Mouse (Mus musculus): ENCODE measurements around the gene Tspan18. TPM values are rescaled to one million over a fixed set of nuclear protein-coding genes. Genes with fewer than 3 reads are reported as not detected.

Gene Tspan18
- total and polyA plus RNA-seq, 3 experiments = 0.38 TPM; not detected in 2

DNA sequence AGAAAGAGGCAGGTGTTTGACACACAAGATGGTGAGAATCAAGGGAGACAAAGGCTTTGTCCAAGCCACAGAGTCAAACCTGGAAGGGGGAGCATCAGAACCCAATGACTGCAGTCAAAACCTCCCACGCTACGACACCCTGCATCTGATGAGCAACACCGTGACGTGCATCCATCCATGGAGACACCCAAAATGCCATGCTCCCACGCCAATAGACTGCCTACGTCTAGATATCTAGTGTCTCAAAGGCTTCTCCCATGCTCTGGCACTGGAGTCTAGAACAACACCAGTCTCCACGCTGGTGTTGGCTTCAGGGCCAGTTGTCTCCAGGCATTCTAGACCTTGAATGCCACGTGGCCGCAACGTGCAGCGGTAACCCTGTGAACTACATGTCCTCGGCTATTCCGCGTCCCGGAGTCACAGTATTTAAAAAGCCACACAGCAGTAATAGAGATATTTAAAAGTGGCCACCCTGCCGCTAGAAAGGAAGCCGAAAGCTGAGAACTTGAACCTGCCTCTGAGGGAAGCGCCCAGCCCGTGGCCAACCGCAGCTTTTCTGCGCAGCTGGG is 15.4 kb downstream of the Tspan18 start:
- Histone ChIP-seq H3K79me2 (replicated peaks; ENCODE audit: control insufficient read depth, extremely low read depth, insufficient read depth, poor library complexity, severe bottlenecking) (no peaks in the 10 kb centered on the region), H3K27ac (ENCODE audit: insufficient read depth, low read depth) (no peak overlapping the region), H3K36me3 (replicated peaks in 1 of 2; ENCODE audit: control insufficient read depth in 1 of 2, insufficient read depth in 1 of 2, low read length in 1 of 2) (no peaks in the 10 kb centered on the region), H3K4me2 (ENCODE audit: insufficient read depth, low read depth, poor library complexity, severe bottlenecking) (no peak overlapping the region), H3K9me3 (replicated peaks; ENCODE audit: low read length) (peaks cover 10% of the 10 kb centered on the region), H3K4me3 (replicated peaks in 1 of 3; ENCODE audit: low read depth in 2 of 3, low read length in 2 of 3, poor library complexity in 1 of 3) (no peak overlapping the region), H3K9ac (ENCODE audit: insufficient read depth, low read depth) (no peak overlapping the region), H3K27me3 (replicated peaks) (peaks cover 91% of the 10 kb centered on the region), H3K4me1 (ENCODE audit: control insufficient read depth in 1 of 2, insufficient read depth in 2 of 2) (no peaks in the 10 kb centered on the region)
- DNase-seq (ENCODE audit: extremely low read depth) = no peak
- TF ChIP-seq BHLHE40 (IDR thresholded peaks at IDR 0.05; ENCODE audit: low read depth, low read length) = no peak
- TF ChIP-seq JUND (conservative IDR thresholded peaks at IDR 0.05; ENCODE audit: low read depth, low read length) = no peak
- no peak for TF ChIP-seq RAD21 (IDR thresholded peaks at IDR 0.05; ENCODE audit: low read depth, low read length)
- TF ChIP-seq MEF2A (IDR thresholded peaks at IDR 0.05; ENCODE audit: borderline replicate concordance, low read depth, low read length) = no peak
- TF ChIP-seq JUN (IDR thresholded peaks at IDR 0.05; ENCODE audit: insufficient read depth, low read depth, low read length) = no peak
- TF ChIP-seq EP300 (IDR thresholded peaks at IDR 0.05; ENCODE audit: low read length) = no peak
- no peak for TF ChIP-seq CHD2 (IDR thresholded peaks at IDR 0.05; ENCODE audit: low read length)
- TF ChIP-seq IRF4 (IDR thresholded peaks at IDR 0.05; ENCODE audit: low read depth, low read length) = no peak
- no peak for TF ChIP-seq HCFC1 (IDR thresholded peaks at IDR 0.05; ENCODE audit: low read depth, low read length)
- TF ChIP-seq USF2 (conservative IDR thresholded peaks at IDR 0.05; ENCODE audit: low read depth, low read length) = no peak
- TF ChIP-seq USF1 (IDR thresholded peaks at IDR 0.05; ENCODE audit: low read depth, low read length) = no peak
- TF ChIP-seq CTCF (conservative IDR thresholded peaks at IDR 0.05 in 1 of 2, IDR thresholded peaks at IDR 0.05 in 1 of 2; ENCODE audit: low read depth in 2 of 2, low read length in 2 of 2) = no peak
- TF ChIP-seq NRF1 (IDR thresholded peaks at IDR 0.05; ENCODE audit: low read depth, low read length) = no peak
- TF ChIP-seq POLR2A (IDR thresholded peaks at IDR 0.05; ENCODE audit: low read depth, low read length) = no peak
- in situ Hi-C loops (cut with MboI; ENCODE audit: low pct_ligation_motif_present, low pct_unique_long_range_greater_than_20kb, low sequenced_read_pairs) (no loop called here), dilution Hi-C loops (cut with MboI; ENCODE audit: extremely low pct_ligation_motif_present, extremely low pct_unique_long_range_greater_than_20kb, low sequenced_read_pairs) (no loop called here)

DNA sequence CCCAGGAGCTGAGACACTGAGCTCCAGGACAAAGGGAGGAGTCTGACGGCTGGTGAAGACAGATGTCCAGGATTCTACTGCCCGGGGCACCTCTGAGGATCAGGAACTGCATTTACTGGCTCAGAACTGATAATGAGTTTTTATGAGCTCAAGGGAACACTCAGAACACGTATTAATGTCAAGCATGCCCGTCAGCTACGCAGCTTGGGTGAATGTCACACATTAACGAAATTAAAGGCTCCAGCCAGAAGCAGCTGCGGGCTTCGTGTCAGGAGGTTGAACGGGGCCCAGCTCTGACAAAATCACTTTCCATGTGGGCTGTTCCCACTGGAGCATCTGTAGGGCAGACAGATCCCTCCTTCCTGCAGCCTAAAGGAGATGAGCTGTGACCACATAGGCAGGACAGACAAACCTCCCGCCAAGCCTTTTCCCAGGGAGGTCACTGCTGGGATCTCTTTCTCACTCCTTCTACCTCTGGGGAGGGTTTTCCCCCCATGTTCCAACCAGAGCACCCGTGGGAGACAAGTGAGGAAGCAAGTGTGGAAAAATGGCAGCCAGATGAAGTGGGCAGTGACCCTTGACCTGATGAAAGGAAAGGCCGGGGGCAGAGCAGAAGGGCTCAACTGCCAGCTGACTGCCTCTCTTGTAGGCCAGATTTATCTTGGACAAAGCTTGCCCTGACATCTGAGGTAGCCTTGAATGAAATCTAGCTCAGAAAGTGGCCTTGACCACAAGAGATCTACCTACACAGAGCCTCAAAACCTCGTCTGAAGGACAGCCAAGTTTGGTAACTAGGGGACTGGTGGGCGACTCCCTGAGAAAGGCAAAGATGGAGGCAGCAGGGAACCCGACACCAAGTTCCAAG is 20.3 kb downstream of the Tspan18 start:
- H3K4me2 ChIP-seq (ENCODE audit: insufficient read depth, low read depth, poor library complexity, severe bottlenecking) = no peak overlapping the region
- no peak overlapping the region for H3K9ac ChIP-seq (ENCODE audit: insufficient read depth, low read depth)
- H3K36me3 ChIP-seq (replicated peaks in 1 of 2; ENCODE audit: control insufficient read depth in 1 of 2, insufficient read depth in 1 of 2, low read length in 1 of 2) = no peaks in the 10 kb centered on the region
- no peak for DNase-seq (ENCODE audit: extremely low read depth)
- peaks cover 94% of the 10 kb centered on the region for H3K27me3 ChIP-seq (replicated peaks)
- no peak overlapping the region for H3K4me3 ChIP-seq (replicated peaks in 1 of 3; ENCODE audit: low read depth in 2 of 3, low read length in 2 of 3, poor library complexity in 1 of 3)
- H3K4me1 ChIP-seq (ENCODE audit: control insufficient read depth in 1 of 2, insufficient read depth in 2 of 2) = no peaks in the 10 kb centered on the region
- in situ Hi-C loops (cut with MboI; ENCODE audit: low pct_ligation_motif_present, low pct_unique_long_range_greater_than_20kb, low sequenced_read_pairs) (no loop called here), dilution Hi-C loops (cut with MboI; ENCODE audit: extremely low pct_ligation_motif_present, extremely low pct_unique_long_range_greater_than_20kb, low sequenced_read_pairs) (no loop called here)
- H3K9me3 ChIP-seq (replicated peaks; ENCODE audit: low read length) = no peaks in the 10 kb centered on the region
- no peak overlapping the region for H3K27ac ChIP-seq (ENCODE audit: insufficient read depth, low read depth)
- TF ChIP-seq ZC3H11A (IDR thresholded peaks at IDR 0.05; ENCODE audit: low read depth, low read length) (no peak), MAFK (IDR thresholded peaks at IDR 0.05; ENCODE audit: insufficient replicate concordance, low read length) (no peak), ELF1 (IDR thresholded peaks at IDR 0.05; ENCODE audit: low read depth, low read length) (no peak), JUN (IDR thresholded peaks at IDR 0.05; ENCODE audit: insufficient read depth, low read depth, low read length) (no peak), ZNF384 (IDR thresholded peaks at IDR 0.05; ENCODE audit: low read depth, low read length) (no peak), CHD1 (IDR thresholded peaks at IDR 0.05; ENCODE audit: low read depth, low read length) (no peak), IRF4 (IDR thresholded peaks at IDR 0.05; ENCODE audit: low read depth, low read length) (no peak), TBP (conservative IDR thresholded peaks at IDR 0.05; ENCODE audit: low read depth, low read length) (no peak), NRF1 (IDR thresholded peaks at IDR 0.05; ENCODE audit: low read depth, low read length) (no peak), NELFE (IDR thresholded peaks at IDR 0.05; ENCODE audit: low read depth, low read length) (no peak), ZMIZ1 (IDR thresholded peaks at IDR 0.05; ENCODE audit: low read depth, low read length) (no peak), ETS1 (conservative IDR thresholded peaks at IDR 0.05; ENCODE audit: low read depth, low read length) (no peak), BHLHE40 (IDR thresholded peaks at IDR 0.05; ENCODE audit: low read depth, low read length) (no peak), POLR2AphosphoS2 (IDR thresholded peaks at IDR 0.05; ENCODE audit: low read depth, low read length) (no peak)
- no peaks in the 10 kb centered on the region for H3K79me2 ChIP-seq (replicated peaks; ENCODE audit: control insufficient read depth, extremely low read depth, insufficient read depth, poor library complexity, severe bottlenecking)

All from CH12.LX (cell line).